Mouse (Mus musculus) frontal cortex, postnatal 14 days (tissue): ENCODE measurements around the gene Stac2.

ENCODE experiments used
- DNase-seq, 2 experiments: peaks; one replicate each; pipeline ENCODE4 v3.0.0; 2022; ENCODE audit warnings: low spot score in 2 of 2

Gene Stac2

GRCm38 (mm10) chr11:98021565-98022252 lies 31.6 kb downstream of the Stac2 start:
- no peak for DNase-seq

GRCm38 (mm10) chr11:98021118-98021517 lies 32.1 kb downstream of the Stac2 start:
- DNase-seq, result no peak

GRCm38 (mm10) chr11:98020710-98021109 lies 32.6 kb downstream of the Stac2 start:
- no peak for DNase-seq

DNA sequence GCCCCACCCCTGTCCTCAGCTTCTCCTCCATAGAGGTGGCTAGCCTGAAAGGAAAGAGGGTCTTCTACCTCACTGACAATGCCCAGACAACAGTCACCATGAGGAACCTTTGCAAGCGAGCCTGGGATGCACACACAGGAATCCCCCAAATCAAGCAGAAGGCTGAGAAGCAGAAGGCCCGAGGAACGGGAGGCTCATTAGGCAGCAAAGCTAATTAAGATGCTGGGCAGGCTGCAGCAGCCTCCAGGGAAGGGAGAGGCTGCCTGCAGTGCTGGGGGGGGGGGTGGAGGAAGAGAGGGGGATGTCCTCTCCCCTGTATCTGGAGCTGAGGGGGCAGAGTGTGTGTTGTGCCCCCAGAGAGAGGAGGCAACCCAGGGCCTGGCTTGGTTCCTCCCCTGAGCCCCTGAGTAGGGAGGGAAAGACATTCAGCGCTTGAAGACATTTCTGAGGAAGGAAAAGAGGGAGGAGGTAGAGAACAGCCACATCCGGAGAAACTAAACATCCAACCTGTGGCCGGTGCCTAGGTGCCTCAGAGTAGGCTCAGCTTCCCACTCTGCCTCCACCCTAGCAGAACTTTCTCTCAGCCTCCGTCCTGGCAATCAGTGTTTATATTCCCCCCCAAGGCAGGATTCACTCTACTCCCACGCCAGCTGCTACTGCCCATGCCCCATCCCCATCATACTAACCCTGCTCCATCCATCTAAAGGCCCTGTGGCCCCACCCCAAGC lies 33.2 kb downstream of the Stac2 start:
- no peak for DNase-seq

DNA sequence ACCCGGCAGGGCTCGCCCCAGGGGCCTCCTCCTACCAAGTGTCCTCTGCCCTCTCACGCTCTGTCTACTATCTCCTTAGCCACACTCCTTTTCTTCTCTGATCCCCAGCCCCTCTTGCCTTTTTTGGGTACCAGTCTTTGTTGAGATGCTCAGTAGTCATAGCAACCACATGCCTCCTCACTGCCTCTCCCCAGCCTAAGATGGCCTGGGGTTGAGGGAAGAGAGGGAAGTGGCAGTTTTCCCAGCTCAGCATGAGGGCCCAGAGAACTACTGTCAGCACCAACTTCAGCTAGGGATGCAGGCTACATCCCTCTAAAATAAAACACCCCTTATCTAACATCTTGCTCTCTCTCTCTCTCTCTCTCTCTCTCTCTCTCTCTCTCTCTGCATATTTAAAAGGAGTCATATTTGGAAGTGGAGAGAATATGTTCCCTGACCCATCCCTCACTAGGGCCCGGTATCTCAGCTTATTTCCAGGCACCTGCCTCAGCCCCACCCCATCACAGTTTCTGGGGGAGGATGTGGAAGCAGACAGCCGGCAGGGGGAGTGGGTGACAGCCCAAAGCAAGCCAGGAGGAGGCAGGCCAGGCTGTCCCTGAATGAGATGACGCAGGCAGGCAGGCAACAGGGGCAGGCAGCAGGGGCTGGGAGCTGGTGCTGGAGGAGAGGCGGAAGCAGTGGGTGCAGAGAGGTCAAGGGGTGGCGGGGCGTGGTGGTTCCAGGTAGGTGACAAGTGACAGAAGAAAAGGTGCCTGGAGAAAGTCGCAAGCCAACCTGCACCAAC lies 34.2 kb downstream of the Stac2 start:
- peak; percentile 67 to 75 for DNase-seq

DNA sequence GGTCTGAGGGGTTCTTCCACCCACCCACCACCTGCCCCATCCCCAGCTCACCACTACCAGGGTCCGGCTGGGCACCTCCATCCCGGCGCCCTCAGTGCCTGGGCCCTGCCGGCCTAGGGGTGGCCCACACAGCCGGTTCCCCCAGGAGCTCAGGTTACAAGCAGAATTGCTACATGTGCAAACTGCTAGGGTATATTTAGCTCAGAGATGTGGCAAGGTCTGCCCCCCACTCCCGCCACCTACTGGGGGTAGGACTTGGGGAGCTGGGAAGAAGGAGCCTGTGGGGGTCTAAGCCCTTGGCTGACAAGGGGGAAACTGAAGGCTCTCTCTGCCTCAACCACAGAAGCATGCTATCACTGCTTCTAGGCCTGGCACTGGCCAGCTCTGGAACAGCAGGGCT lies 35.0 kb downstream of the Stac2 start:
- DNase-seq, result no peak

- no peak for DNase-seq
These were observed 36.4 kb downstream of the Stac2 start for GRCm38 (mm10) chr11:98016824-98017223.

GRCm38 (mm10) chr11:98016177-98016576 lies 37.1 kb downstream of the Stac2 start:
- no peak for DNase-seq

- DNase-seq, result no peak
These were observed 40.4 kb downstream of the Stac2 start for GRCm38 (mm10) chr11:98012831-98013230.

DNA sequence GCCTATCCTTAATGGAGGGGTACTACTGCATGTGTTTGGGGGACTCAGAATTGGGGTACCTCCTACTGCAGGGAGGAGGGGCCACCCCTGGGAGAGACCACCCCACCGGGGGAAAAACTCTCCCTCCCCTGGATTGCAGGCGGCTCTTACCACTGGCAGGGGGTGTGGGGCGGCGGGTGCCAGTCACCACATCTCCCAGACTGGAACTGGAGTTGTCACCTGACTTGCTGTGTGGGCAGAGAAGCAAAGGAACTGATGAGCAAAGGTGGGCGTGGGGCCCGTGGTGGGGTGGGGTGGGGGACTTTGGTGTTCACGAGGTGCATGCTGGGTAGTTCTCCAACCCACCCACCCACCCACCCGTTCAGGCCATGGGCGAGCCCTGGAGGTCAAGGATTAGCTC lies 41.5 kb downstream of the Stac2 start:
- DNase-seq, result no peak

DNA sequence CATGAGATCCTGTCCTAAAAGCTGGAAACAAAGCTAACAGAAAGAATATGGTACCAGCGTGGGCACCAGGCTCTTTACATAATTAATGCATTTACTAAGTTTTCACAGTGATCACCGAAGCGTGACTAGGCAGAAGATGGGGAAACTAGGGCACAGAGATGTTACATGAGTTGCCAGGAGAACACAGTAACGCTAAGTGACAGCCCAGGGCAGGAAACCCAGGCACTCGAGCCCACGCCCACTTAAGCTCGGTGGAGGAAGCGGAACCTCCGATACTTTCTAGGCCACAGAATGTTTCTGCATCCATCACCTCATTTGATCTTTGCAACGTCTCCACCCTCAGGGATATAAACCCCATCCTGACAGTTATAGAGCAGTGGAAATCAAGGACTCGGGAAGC lies 45.2 kb downstream of the Stac2 start:
- no peak for DNase-seq

DNA sequence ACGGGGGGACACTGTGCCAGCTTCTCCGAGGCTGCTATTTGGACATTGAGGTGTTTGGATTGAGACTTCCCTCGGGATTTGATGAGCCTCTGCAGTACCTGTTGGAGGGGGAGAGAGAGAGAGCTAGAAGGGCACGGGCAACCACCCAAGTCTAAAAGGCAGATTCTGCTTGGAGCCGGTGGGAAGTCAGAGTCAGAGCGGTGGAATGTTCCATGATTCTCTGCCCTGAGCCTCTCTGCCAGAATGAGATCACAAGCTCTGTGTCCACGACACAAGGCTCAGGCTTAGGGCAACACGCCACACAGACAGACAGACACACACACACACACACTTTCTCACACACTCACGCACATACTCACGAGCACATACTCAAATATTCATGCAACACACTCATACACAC lies 47.6 kb downstream of the Stac2 start:
- no peak for DNase-seq

- DNase-seq, result no peak
These were observed 48.2 kb downstream of the Stac2 start for GRCm38 (mm10) chr11:98005076-98005475.

- DNase-seq, result peak in 1 of 2 experiments; percentile 58
These were observed 49.1 kb downstream of the Stac2 start for GRCm38 (mm10) chr11:98004161-98004560.

- DNase-seq, result no peak
These were observed 50.0 kb downstream of the Stac2 start for GRCm38 (mm10) chr11:98003171-98003671.

GRCm38 (mm10) chr11:98002627-98003026 lies 50.6 kb downstream of the Stac2 start:
- DNase-seq, result no peak

- DNase-seq, result no peak
These were observed 51.3 kb downstream of the Stac2 start for GRCm38 (mm10) chr11:98001986-98002385.

DNA sequence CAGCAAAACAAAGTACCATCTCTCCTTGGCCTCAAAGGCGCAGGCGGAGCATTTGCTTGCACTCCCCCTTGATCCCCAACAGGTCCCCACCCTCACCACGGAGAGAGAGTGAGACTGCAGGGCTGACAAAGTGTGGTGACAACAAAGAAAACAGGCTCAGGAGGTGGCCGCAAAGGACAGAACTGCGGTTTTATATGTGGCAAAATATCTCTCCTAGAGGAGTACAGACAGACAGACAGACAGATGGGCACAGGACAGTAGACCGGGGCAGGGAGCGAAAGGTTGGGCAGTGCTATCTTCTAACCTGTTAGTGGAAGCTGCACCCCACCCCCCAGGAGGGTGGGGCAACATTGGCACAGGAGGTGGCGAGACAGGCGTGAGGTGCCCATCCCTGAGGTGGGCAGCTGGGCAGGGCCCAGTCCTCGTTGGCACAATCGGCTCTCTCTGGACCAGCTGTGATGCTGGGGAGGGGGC lies 51.9 kb downstream of the Stac2 start:
- DNase-seq, result no peak

- no peak for DNase-seq
These were observed 52.7 kb downstream of the Stac2 start for GRCm38 (mm10) chr11:98000378-98001140.

- no peak for DNase-seq
These were observed 53.5 kb downstream of the Stac2 start for GRCm38 (mm10) chr11:97999748-98000147.

- DNase-seq, result no peak
These were observed 54.2 kb downstream of the Stac2 start for GRCm38 (mm10) chr11:97998898-97999608.
